ENCODE assay signal across 10 mouse cellular contexts in the genomic region with DNA sequence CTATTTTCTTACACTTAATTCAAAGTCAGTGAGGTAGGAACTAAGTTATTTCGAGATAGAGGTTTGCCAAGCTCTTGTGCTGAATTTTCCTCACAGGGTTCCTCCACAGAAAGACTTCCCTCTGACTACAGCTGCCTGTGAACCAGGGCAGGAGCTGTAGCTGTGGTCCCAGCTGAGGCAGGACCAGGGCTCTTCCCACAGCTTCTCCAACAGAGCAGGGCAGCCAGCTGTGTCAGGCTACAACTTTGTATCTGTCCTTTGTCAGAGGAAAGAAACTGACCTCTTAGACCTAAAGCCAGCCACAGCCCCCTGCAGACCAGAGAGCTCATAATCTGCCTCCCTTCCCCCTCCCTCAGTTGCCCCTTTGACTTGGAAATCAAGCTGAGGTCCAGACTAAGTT. TPM values are rescaled to one million over a fixed set of nuclear protein-coding genes. Genes with fewer than 3 reads are reported as not detected.
DNase-seq lines count a peak whose midpoint lies in the region; ATAC-seq and TF ChIP-seq lines count a peak whose summit lies in the region.
"Not testable (repeated sequence)": the region's sequence is repeated elsewhere in the genome, so short reads cannot be mapped to it uniquely, and the experiment has no call there.
"Had no signal": no experiment of that assay in that cellular context is flagged by ENCODE, and none has a peak within 500 bp of the region (broad histone marks: within the 10 kb centered on the region; RNA-seq: fewer than 3 reads in every experiment).

No protein-coding gene starts in this region.

- not testable (repeated sequence) for TF ChIP-seq EP300 in liver, postnatal 0 days (IDR thresholded peaks at IDR 0.05; ENCODE audit: low read depth)

- not testable (repeated sequence) for H3K4me1 ChIP-seq in embryonic facial prominence, embryonic 14.5 days (ENCODE audit: control insufficient read depth, insufficient read depth, low read length); heart, embryonic 14.5 days (ENCODE audit: control insufficient read depth in 2 of 2, insufficient read depth in 2 of 2, low read length in 2 of 2); liver, postnatal 0 days (ENCODE audit: insufficient read depth)

- not testable (repeated sequence) for H3K27me3 ChIP-seq in embryonic facial prominence, embryonic 14.5 days (replicated peaks; ENCODE audit: control insufficient read depth, insufficient read depth, low read length); heart, embryonic 14.5 days (ENCODE audit: control insufficient read depth, insufficient read depth, low read length); liver, postnatal 0 days (ENCODE audit: insufficient read depth, low read length)

- not testable (repeated sequence) for ATAC-seq in embryonic facial prominence, embryonic 14.5 days (ENCODE audit: low read depth); heart, embryonic 14.5 days (ENCODE audit: insufficient number of reproducible peaks, insufficient read depth, low FRiP score, low read depth)
- ATAC-seq in liver, postnatal 0 days: peak; percentile 30; the same call in 1 of the 2 replicates
- ATAC-seq in megakaryocyte progenitor cell, adult 5-6 weeks (replicated peaks; ENCODE audit: poor library complexity): peak; percentile 19; the same call in 1 of the 2 replicates

- DNase-seq in adrenal gland, postnatal 10 days: peak; percentile 7
- DNase-seq in embryonic facial prominence, embryonic 14.5 days (ENCODE audit: low spot score): peak; percentile 2
- peak; percentile 5 for DNase-seq in kidney, adult 9 months
- not testable (repeated sequence) for DNase-seq in liver, postnatal 0 days
- DNase-seq in spleen, postnatal 36 days (ENCODE audit: low spot score in 2 of 2): peak; percentile 8 to 9
- peak; percentile 3 for DNase-seq in yolk sac, embryonic 10.5 days (ENCODE audit: low spot score)

- not testable (repeated sequence) for H3K27ac ChIP-seq in embryonic facial prominence, embryonic 14.5 days (replicated peaks; ENCODE audit: low read depth, low read length)
- H3K27ac ChIP-seq in heart, embryonic 14.5 days (replicated peaks in 1 of 2; ENCODE audit: control insufficient read depth in 1 of 2, insufficient read depth in 1 of 2, low read depth in 2 of 2, low read length in 2 of 2): peak overlapping the region; percentile 55 to 80
- peak overlapping the region; percentile 75 for H3K27ac ChIP-seq in liver, postnatal 0 days (ENCODE audit: low read depth)

- not testable (repeated sequence) for H3K9ac ChIP-seq in embryonic facial prominence, embryonic 14.5 days (ENCODE audit: low read depth, low read length); liver, postnatal 0 days (replicated peaks)
- peak overlapping the region; percentile 13; the same call in 1 of the 2 replicates for H3K9ac ChIP-seq in heart, embryonic 14.5 days (ENCODE audit: low read length)

- not testable (repeated sequence) for H3K4me3 ChIP-seq in embryonic facial prominence, embryonic 14.5 days (ENCODE audit: low read depth, low read length); heart, embryonic 14.5 days (ENCODE audit: control insufficient read depth in 1 of 2, insufficient read depth in 1 of 2, low read depth in 1 of 2, low read length in 2 of 2)
- H3K4me3 ChIP-seq in liver, postnatal 0 days (ENCODE audit: low read depth, low read length): peak overlapping the region; percentile 17

- 22% methylated on average over 1 of the region's 1 CpGs for WGBS in embryonic facial prominence, embryonic 14.5 days
- 25% methylated on average over 1 of the region's 1 CpGs for WGBS in heart, embryonic 14.5 days
- WGBS in liver, postnatal 0 days (ENCODE audit: insufficient replicate concordance): 23% methylated on average over 1 of the region's 1 CpGs

- H3K9me3 ChIP-seq in embryonic facial prominence, embryonic 14.5 days (ENCODE audit: control insufficient read depth, low read length); heart, embryonic 14.5 days (ENCODE audit: control insufficient read depth, low read length); liver, postnatal 0 days (ENCODE audit: low read length): not testable (repeated sequence)

- not testable (repeated sequence) for H3K4me2 ChIP-seq in embryonic facial prominence, embryonic 14.5 days (ENCODE audit: low read depth, low read length)
- H3K4me2 ChIP-seq in heart, embryonic 14.5 days (ENCODE audit: low read length): peak overlapping the region; percentile 27
- peak overlapping the region; percentile 57 for H3K4me2 ChIP-seq in liver, postnatal 0 days (ENCODE audit: low read depth, low read length)

- not testable (repeated sequence) for H3K36me3 ChIP-seq in embryonic facial prominence, embryonic 14.5 days (ENCODE audit: control insufficient read depth, insufficient read depth, low read length); heart, embryonic 14.5 days (ENCODE audit: control insufficient read depth, insufficient read depth, low read length); liver, postnatal 0 days (replicated peaks; ENCODE audit: insufficient read depth, low read length)

- TF ChIP-seq CTCF in liver, postnatal 0 days (IDR thresholded peaks at IDR 0.05; ENCODE audit: low read depth): not testable (repeated sequence)

RNA-seq across cellular contexts. Expression of gene Gbp9, which starts 29.6 kb away (rescaled TPM):
- 10 to 100 TPM in 1 of 2 experiments, 1 to 10 TPM in 1; 7.5 to 11.6 TPM for total RNA-seq in adrenal gland, postnatal 10 days (2021)
- polyA plus RNA-seq in embryonic facial prominence, embryonic 14.5 days (2014; fragmentation: Nextera tagmentation; extraction: Ambion mirVana): 4.2 and 4.6 TPM in 2 replicates
- polyA plus RNA-seq in heart, embryonic 14.5 days (2014; fragmentation: Nextera tagmentation; extraction: Ambion mirVana): 6.1 and 6.5 TPM in 2 replicates
- polyA plus RNA-seq in liver, postnatal 0 days (2015; fragmentation: Nextera tagmentation; extraction: Ambion mirVana): 2.4 and 2.8 TPM in 2 replicates
- total RNA-seq in megakaryocyte progenitor cell, adult 5-6 weeks (2015): 0.12 and 0.15 TPM in 2 replicates
- total RNA-seq in megakaryocyte progenitor cell, adult 5-6 weeks (2017): 0.08 and 1.1 TPM in 2 replicates

RNA-seq across cellular contexts. Expression of gene Gbp8, which starts 29.6 kb away (rescaled TPM):
- 1 to 10 TPM in 1 of 2 experiments, under 1 TPM in 1; 0.99 to 1.2 TPM for total RNA-seq in adrenal gland, postnatal 10 days (2021)
- 0.79 and 1.2 TPM in 2 replicates for polyA plus RNA-seq in embryonic facial prominence, embryonic 14.5 days (2014; fragmentation: Nextera tagmentation; extraction: Ambion mirVana)
- 1.3 and 2.2 TPM in 2 replicates for polyA plus RNA-seq in heart, embryonic 14.5 days (2014; fragmentation: Nextera tagmentation; extraction: Ambion mirVana)
- 2.1 and 2.5 TPM in 2 replicates for polyA plus RNA-seq in liver, postnatal 0 days (2015; fragmentation: Nextera tagmentation; extraction: Ambion mirVana)
- total RNA-seq in megakaryocyte progenitor cell, adult 5-6 weeks (2015): 0.78 TPM in 1 of 2 replicates, not detected in the other
- 0.14 and 0.46 TPM in 2 replicates for total RNA-seq in megakaryocyte progenitor cell, adult 5-6 weeks (2017)
- total RNA-seq: layer of hippocampus, postnatal 36 days had no signal
- polyA plus RNA-seq: limb, embryonic 11.5 days had no signal

RNA-seq across cellular contexts. Expression of gene Gbp4, which starts 29.6 kb away (rescaled TPM):
- 1 to 10 TPM; 3.9 to 6.4 TPM for total RNA-seq in adrenal gland, postnatal 10 days (2021)
- polyA plus RNA-seq in embryonic facial prominence, embryonic 14.5 days (2014; fragmentation: Nextera tagmentation; extraction: Ambion mirVana): 1.2 and 1.4 TPM in 2 replicates
- polyA plus RNA-seq in heart, embryonic 14.5 days (2014; fragmentation: Nextera tagmentation; extraction: Ambion mirVana): 5.3 and 6.2 TPM in 2 replicates
- 1.2 and 1.4 TPM in 2 replicates for polyA plus RNA-seq in liver, postnatal 0 days (2015; fragmentation: Nextera tagmentation; extraction: Ambion mirVana)
- total RNA-seq in megakaryocyte progenitor cell, adult 5-6 weeks (2015): 0.12 and 0.15 TPM in 2 replicates
- 0.08 TPM in 1 of 2 replicates, not detected in the other for total RNA-seq in megakaryocyte progenitor cell, adult 5-6 weeks (2017)
